Mouse (Mus musculus) C2C12 (cell line): ENCODE results near the gene Guca1a. TPM values are rescaled to one million over a fixed set of nuclear protein-coding genes. Genes with fewer than 3 reads are reported as not detected.

Source experiments
- H3K27me3 ChIP-seq: one replicate; pipeline ENCODE4 v1.6.1; 2011; ENCODE audit not compliant: control insufficient read depth, insufficient read depth, insufficient read length
- H3K36me3 ChIP-seq: one replicate; pipeline ENCODE4 v1.6.1; 2011; ENCODE audit not compliant: control insufficient read depth, insufficient read depth
- H3K4me3 ChIP-seq: one replicate; pipeline ENCODE4 v1.5.1; 2011; ENCODE audit warnings: mild to moderate bottlenecking, control low read depth; ENCODE audit not compliant: poor library complexity, insufficient read depth, severe bottlenecking
- H3K79me2 ChIP-seq: one replicate; pipeline ENCODE4 v1.6.1; 2011; ENCODE audit not compliant: control insufficient read depth, insufficient read depth
- H3K79me3 ChIP-seq: one replicate; pipeline ENCODE4 v1.6.1; 2011; ENCODE audit warnings: low read depth, control low read depth
- H3ac ChIP-seq: one replicate; pipeline ENCODE3; 2011; ENCODE audit warnings: low read depth; ENCODE audit not compliant: control insufficient read depth, insufficient read length
- CEBPB ChIP-seq: IDR thresholded peaks from one replicate; pipeline ENCODE4 v1.6.1; 2011; ENCODE audit warnings: low read depth, mild to moderate bottlenecking, control low read depth, moderate library complexity
- CTCF ChIP-seq: IDR thresholded peaks from one replicate; pipeline ENCODE4 v1.5.1; 2011; ENCODE audit not compliant: control insufficient read depth, insufficient read depth, insufficient read length
- FOSL1 ChIP-seq: IDR thresholded peaks from one replicate; pipeline ENCODE4 v1.8.0; 2011; ENCODE audit warnings: mild to moderate bottlenecking, low read length; ENCODE audit not compliant: poor library complexity, insufficient read depth, severe bottlenecking
- MAX ChIP-seq: IDR thresholded peaks from one replicate; pipeline ENCODE4 v1.6.1; 2011; ENCODE audit warnings: mild to moderate bottlenecking, control low read depth
- MYOD1 ChIP-seq: IDR thresholded peaks from one replicate; pipeline ENCODE4 v1.6.1; 2011; ENCODE audit warnings: low read depth; ENCODE audit not compliant: control insufficient read depth, insufficient read length
- MYOG ChIP-seq: IDR thresholded peaks from one replicate; pipeline ENCODE4 v1.6.1; 2011; ENCODE audit not compliant: control insufficient read depth, insufficient read length; ENCODE audit errors: extremely low read depth
- USF1 ChIP-seq: IDR thresholded peaks from one replicate; pipeline ENCODE4 v1.6.1; 2011; ENCODE audit warnings: low read depth, mild to moderate bottlenecking, control low read depth, moderate library complexity
- long read RNA-seq, 2 experiments: library from polyadenylated mRNA; unstranded; transcript quantifications; one replicate each; pipeline ENCODE4 v2.0.0; 2019 to 2020
- polyA plus RNA-seq: library from polyadenylated mRNA; unstranded; fragments of >200 nt; fragmentation: generic; extraction: Trizol; gene quantifications from one replicate; pipeline ENCODE4 v1.2.1, GENCODE M21; 2012; ENCODE audit warnings: missing spikeins

Gene Guca1a
- 0.48 TPM for polyA plus RNA-seq
- long read RNA-seq, experiment 1, partial matches to known transcripts, result 4 of 4 reads
- long read RNA-seq, experiment 1, other reads (novel, unspliced or antisense), result 0 of 4 reads
- long read RNA-seq, experiment 2, result 0 reads

DNA sequence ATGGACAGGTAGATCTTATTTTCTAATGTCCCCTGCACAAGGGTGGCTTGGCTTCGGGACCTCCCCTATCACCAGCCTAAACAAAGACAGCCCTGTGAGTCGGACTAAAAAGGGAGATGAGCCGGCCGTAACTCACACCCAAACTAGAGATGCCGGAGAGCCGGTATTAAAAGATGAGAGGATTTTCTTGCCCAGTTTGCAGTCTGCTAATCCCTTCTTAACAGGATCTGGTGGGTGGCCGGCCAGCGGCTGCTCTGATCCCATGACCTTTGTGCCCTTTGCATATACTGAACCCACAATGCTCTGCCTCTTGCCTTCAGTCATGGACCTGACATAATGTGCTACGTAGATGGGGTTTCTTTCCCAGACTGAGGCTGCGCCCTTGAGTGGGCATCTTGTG is at the start of gene Guca1a:
TSS of gene Guca1a (minus strand) at position 134 of the 400 bp plus-strand sequence.
- Histone ChIP-seq H3K36me3 (no peaks in the 10 kb centered on the region), H3ac (no peak within 1 kb of the TSS), H3K79me2 (no peaks in the 10 kb centered on the region), H3K79me3 (no peaks in the 10 kb centered on the region), H3K27me3 (peaks cover 49% of the 10 kb centered on the region), H3K4me3 (no peak within 1 kb of the TSS)
- TF ChIP-seq MYOG (no peak), CEBPB (no peak)

DNA sequence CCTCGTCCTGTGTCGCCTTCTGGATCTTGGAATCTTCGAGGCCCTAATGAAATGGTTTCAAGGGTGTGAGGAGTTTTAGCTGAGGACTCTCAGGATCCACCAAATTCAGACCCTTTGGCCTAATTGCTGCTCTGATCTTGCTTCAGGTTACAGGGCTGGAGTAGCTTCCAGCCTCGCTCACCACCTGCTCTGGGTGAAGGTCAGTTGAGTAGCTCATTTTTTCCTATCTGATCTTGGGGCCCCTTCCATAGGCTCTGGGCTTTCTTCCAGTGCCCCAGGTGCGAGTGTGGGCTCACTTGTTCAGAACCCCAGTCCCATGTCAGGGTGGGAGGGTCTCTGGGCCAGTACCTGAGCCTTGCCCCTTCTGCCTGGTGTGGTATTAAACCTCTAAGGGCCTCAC is 49.0 kb upstream of the Guca1a start:
- H3K36me3 ChIP-seq, result no peaks in the 10 kb centered on the region
- no peak for TF ChIP-seq MYOG
- H3ac ChIP-seq, result no peak overlapping the region
- H3K4me3 ChIP-seq, result no peak overlapping the region
- peaks cover 5% of the 10 kb centered on the region for H3K27me3 ChIP-seq
- no peaks in the 10 kb centered on the region for H3K79me3 ChIP-seq
- no peaks in the 10 kb centered on the region for H3K79me2 ChIP-seq

DNA sequence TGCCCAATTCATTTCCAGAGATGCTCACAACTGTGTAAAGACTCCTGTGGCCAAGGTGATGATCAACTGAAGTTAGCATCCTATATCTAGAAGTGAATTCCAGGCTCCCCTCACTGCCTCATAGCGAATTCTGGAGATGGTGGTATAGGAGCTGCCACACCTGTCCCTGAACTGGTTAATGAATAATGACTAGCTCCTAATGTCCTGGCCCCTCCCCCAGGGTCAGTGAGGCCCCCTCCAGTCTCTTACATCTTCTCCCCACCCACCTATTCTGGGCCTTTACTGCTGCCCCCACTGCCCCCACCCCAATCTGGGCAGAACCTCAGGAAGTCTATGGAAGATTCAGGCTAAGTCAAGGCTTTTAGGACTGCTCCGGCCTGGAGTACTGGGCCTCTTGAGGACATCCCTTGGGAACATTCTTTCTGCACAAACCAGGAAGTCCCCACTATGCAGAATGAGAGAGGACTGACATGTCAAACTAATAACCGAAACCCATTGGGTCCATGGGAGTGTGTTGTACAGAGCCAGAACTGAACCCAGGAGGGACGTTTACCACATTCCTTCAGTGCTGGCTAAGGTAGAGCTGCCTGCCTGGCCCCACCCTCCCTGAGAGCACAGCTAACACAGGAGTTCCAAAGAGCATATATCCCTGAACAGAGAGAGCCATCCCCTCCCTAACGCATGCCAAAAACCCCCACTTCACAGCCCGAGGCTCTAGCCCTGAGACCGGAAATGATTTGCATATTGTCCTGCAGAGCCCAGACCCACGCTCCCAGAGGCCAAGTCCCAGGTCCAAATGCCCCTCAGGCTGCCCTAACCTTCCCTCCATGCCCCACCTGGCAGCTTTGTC is 48.4 kb upstream of the Guca1a start:
- H3K27me3 ChIP-seq, result peaks cover 8% of the 10 kb centered on the region
- no peaks in the 10 kb centered on the region for H3K79me2 ChIP-seq
- no peaks in the 10 kb centered on the region for H3K36me3 ChIP-seq
- TF ChIP-seq MYOG, result no peak
- no peak for TF ChIP-seq MAX
- TF ChIP-seq USF1, result no peak
- no peak for TF ChIP-seq FOSL1
- TF ChIP-seq CEBPB, result no peak
- no peak for TF ChIP-seq CTCF
- TF ChIP-seq MYOD1, result no peak
- no peak overlapping the region for H3K4me3 ChIP-seq
- H3ac ChIP-seq, result no peak overlapping the region
- no peaks in the 10 kb centered on the region for H3K79me3 ChIP-seq

DNA sequence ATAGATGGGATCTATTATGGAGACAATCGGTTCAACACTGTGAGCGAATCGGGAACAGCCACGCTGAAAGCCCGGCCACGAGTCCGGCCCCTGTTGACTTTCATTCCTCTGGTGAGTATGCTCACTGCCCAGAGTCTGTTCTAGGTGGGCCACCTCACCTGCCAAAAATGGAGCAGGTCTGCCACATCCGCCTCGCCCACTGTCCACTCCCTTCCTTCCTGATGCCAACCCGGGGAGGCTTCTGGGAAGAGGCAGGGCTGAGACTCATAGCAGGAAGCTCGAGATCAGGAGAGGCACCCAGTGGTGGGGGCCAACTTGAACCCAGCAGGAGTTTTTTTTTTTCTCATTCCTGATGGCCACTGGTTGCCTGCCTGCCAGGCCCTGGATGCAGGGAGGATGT is 46.2 kb upstream of the Guca1a start:
- TF ChIP-seq MAX (no peak), MYOG (no peak), USF1 (no peak), FOSL1 (no peak), CTCF (no peak), CEBPB (no peak), MYOD1 (no peak)
- H3K27me3 ChIP-seq, result peaks cover 14% of the 10 kb centered on the region
- no peak overlapping the region for H3K4me3 ChIP-seq
- no peaks in the 10 kb centered on the region for H3K79me2 ChIP-seq
- H3ac ChIP-seq, result no peak overlapping the region
- no peaks in the 10 kb centered on the region for H3K79me3 ChIP-seq
- H3K36me3 ChIP-seq, result no peaks in the 10 kb centered on the region

DNA sequence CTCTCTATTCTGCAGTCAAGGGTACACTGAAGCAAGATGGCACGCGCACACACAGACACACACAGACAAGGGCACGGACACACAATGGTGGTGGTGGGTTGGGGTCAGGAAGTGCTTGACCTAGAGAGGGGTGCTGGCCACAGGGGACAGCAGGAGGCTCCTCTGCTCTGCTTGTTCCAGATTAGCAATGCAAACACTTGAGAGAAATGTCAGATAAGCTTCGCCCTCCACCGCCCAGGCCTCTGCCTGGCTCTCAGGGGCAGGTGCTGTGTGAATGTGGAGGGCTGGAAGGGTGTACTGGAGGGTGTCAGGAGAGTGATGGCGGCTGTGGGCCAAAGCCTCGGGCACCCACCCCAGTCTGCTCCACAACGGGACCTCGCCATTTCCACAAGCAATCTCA is 45.6 kb upstream of the Guca1a start:
- Histone ChIP-seq H3K27me3 (peaks cover 14% of the 10 kb centered on the region), H3K4me3 (no peak overlapping the region), H3K79me3 (no peaks in the 10 kb centered on the region), H3K79me2 (no peaks in the 10 kb centered on the region), H3ac (no peak overlapping the region), H3K36me3 (no peaks in the 10 kb centered on the region)
- TF ChIP-seq CEBPB, result no peak
- no peak for TF ChIP-seq MYOG
- no peak for TF ChIP-seq MAX
- no peak for TF ChIP-seq CTCF
- TF ChIP-seq USF1, result no peak
- TF ChIP-seq MYOD1, result no peak
- no peak for TF ChIP-seq FOSL1

DNA sequence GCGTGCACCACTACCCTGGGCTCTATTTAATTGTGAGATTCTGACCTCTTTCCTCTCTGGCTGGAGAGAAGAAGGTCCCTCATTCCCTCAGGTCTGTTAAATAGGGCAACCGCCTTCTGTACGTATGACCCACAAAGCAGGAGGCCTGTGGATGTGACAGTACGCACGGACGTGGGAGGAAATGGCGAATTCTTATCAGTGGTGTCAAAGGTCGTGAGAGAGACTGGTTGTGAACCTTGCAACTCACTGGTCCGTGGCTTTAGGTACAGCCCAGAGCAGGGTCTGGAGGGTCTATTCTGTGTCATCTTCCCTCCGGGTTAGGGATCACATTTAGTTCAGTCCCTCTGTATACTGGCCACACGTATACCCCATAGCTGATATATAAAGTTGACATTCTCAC is 45.1 kb upstream of the Guca1a start:
- TF ChIP-seq FOSL1 (no peak), CTCF (no peak), USF1 (no peak), CEBPB (no peak), MAX (no peak), MYOD1 (no peak), MYOG (no peak)
- H3K79me2 ChIP-seq, result no peaks in the 10 kb centered on the region

More for the DNA sequence above, 45.1 kb upstream of the Guca1a start:
- H3K4me3 ChIP-seq, result no peak overlapping the region
- no peak overlapping the region for H3ac ChIP-seq
- H3K79me3 ChIP-seq, result no peaks in the 10 kb centered on the region
- no peaks in the 10 kb centered on the region for H3K36me3 ChIP-seq
- H3K27me3 ChIP-seq, result peaks cover 14% of the 10 kb centered on the region
